Mouse (Mus musculus): ENCODE results near the gene Stt3b. TPM values are rescaled to one million over a fixed set of nuclear protein-coding genes. Genes with fewer than 3 reads are reported as not detected.

Gene Stt3b
- polyA plus RNA-seq, 2 experiments = 24.6 to 64.4 TPM

GRCm38 (mm10) chr9:115355972-115356371 lies 45.8 kb upstream of the Stt3b start:
- Histone ChIP-seq H3K9ac (replicated peaks) (no peak overlapping the region), H3K27ac (no peak overlapping the region), H3K36me3 (replicated peaks; ENCODE audit: control insufficient read depth, insufficient read depth, low read depth) (no peaks in the 10 kb centered on the region), H3K27me3 (ENCODE audit: control insufficient read depth, insufficient read depth, low read length) (no peaks in the 10 kb centered on the region), H3K9me3 (ENCODE audit: control insufficient read depth, low read length) (no peaks in the 10 kb centered on the region), H3K4me3 (ENCODE audit: insufficient read depth in 1 of 2, low read depth in 2 of 2, low read length in 2 of 2) (no peak overlapping the region), H3K4me2 (ENCODE audit: low read depth) (no peak overlapping the region), H3K4me1 (replicated peaks; ENCODE audit: control insufficient read depth in 2 of 2, insufficient read depth in 2 of 2, low read length in 1 of 2) (peaks cover 0 to 10% of the 10 kb centered on the region in 2 experiments; a peak in 2 of 4 replicates)
- 34% methylated on average over 5 of the region's 5 CpGs for WGBS (ENCODE audit: insufficient replicate concordance)
- DNase-seq (ENCODE audit: low read depth in 3 of 3, low spot score in 3 of 3) (no peak), ATAC-seq (ENCODE audit: insufficient read depth) (no peak)
- TF ChIP-seq CTCF (IDR thresholded peaks at IDR 0.05; ENCODE audit: low read depth) (no peak), EP300 (IDR thresholded peaks at IDR 0.05; ENCODE audit: low read depth) (no peak)

DNA sequence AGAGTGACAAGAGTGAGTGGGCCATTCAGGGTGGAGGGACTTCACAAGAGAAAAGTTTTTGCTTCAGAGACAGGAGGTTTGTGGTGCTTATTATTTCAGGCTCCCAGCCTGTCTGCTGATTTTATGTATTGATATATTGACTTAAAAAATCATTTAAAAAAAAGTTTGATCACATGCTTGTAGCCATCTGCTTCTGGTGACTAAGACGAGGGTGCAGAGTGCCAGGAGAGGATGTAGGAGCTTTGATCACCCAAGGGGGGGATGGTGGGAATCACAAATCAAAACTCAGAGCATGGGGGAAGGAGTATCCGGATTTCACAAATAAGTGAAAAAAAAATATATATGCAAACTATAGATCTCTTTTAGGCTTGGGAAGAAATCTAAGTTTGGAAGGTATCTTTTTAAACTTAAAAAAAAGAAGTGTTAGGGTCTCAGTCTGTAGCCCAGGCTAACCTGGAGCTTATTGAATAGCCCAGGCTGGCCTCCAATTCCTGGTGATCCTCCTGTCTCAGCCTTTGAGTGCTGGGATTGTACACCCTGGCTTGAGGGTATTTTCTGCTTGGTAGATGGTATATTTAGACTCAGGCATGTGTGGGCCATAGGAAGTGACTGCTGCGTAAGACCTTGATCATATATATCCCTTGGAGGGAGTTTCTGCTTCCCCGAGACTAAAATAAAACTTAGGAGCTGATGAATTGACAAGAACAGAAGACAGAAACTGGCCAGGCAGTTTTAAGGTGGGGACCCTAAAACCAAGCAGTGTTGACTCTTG lies 39.7 kb upstream of the Stt3b start:
- H3K4me1 ChIP-seq (replicated peaks; ENCODE audit: control insufficient read depth in 2 of 2, insufficient read depth in 2 of 2, low read length in 1 of 2) = no peaks in the 10 kb centered on the region; a peak in 1 of 4 replicates
- 53% methylated on average over 4 of the region's 4 CpGs for WGBS (ENCODE audit: insufficient replicate concordance)
- no peak overlapping the region for H3K27ac ChIP-seq
- H3K9ac ChIP-seq (replicated peaks) = no peak overlapping the region
- no peak overlapping the region for H3K4me2 ChIP-seq (ENCODE audit: low read depth)
- no peak for ATAC-seq (ENCODE audit: insufficient read depth)
- DNase-seq (ENCODE audit: low read depth in 3 of 3, low spot score in 3 of 3) = no peak
- no peaks in the 10 kb centered on the region for H3K9me3 ChIP-seq (ENCODE audit: control insufficient read depth, low read length)
- TF ChIP-seq EP300 (IDR thresholded peaks at IDR 0.05; ENCODE audit: low read depth) (no peak), CTCF (IDR thresholded peaks at IDR 0.05; ENCODE audit: low read depth) (no peak)
- no peak overlapping the region for H3K4me3 ChIP-seq (ENCODE audit: insufficient read depth in 1 of 2, low read depth in 2 of 2, low read length in 2 of 2)
- no peaks in the 10 kb centered on the region for H3K27me3 ChIP-seq (ENCODE audit: control insufficient read depth, insufficient read depth, low read length)
- no peaks in the 10 kb centered on the region for H3K36me3 ChIP-seq (replicated peaks; ENCODE audit: control insufficient read depth, insufficient read depth, low read depth)

DNA sequence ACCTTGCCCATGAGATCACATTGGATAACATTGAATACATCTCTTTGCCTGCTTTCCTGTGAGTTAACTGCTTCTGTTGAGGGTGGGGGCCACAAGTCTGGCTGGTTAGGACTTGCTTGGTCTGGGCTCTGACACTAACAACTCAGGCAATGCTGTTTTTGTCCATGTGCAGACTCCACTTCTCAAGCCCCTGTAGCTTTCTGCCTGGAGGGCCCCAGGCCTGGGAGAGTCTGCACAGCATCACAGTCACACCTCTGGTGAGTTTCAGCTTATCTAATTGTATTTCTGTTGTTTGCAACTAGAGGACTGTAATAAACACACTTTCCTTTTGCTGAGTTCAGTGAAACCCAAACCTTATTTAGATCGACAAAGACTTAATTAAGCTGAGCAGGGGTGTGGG lies 38.9 kb upstream of the Stt3b start:
- Histone ChIP-seq H3K4me2 (ENCODE audit: low read depth) (no peak overlapping the region), H3K9ac (replicated peaks) (no peak overlapping the region), H3K36me3 (replicated peaks; ENCODE audit: control insufficient read depth, insufficient read depth, low read depth) (no peaks in the 10 kb centered on the region), H3K4me1 (replicated peaks; ENCODE audit: control insufficient read depth in 2 of 2, insufficient read depth in 2 of 2, low read length in 1 of 2) (no peaks in the 10 kb centered on the region), H3K27ac (no peak overlapping the region), H3K9me3 (ENCODE audit: control insufficient read depth, low read length) (no peaks in the 10 kb centered on the region), H3K4me3 (ENCODE audit: insufficient read depth in 1 of 2, low read depth in 2 of 2, low read length in 2 of 2) (no peak overlapping the region), H3K27me3 (ENCODE audit: control insufficient read depth, insufficient read depth, low read length) (no peaks in the 10 kb centered on the region)
- WGBS (ENCODE audit: insufficient replicate concordance) = 35% methylated on average over 1 of the region's 1 CpGs
- TF ChIP-seq CTCF (IDR thresholded peaks at IDR 0.05; ENCODE audit: low read depth) (no peak), EP300 (IDR thresholded peaks at IDR 0.05; ENCODE audit: low read depth) (no peak)
- ATAC-seq (ENCODE audit: insufficient read depth) = no peak
- no peak for DNase-seq (ENCODE audit: low read depth in 3 of 3, low spot score in 3 of 3)

GRCm38 (mm10) chr9:115344930-115345329 lies 34.7 kb upstream of the Stt3b start:
- Histone ChIP-seq H3K4me3 (ENCODE audit: insufficient read depth in 1 of 2, low read depth in 2 of 2, low read length in 2 of 2) (no peak overlapping the region), H3K36me3 (replicated peaks; ENCODE audit: control insufficient read depth, insufficient read depth, low read depth) (no peaks in the 10 kb centered on the region), H3K4me2 (ENCODE audit: low read depth) (no peak overlapping the region), H3K4me1 (replicated peaks; ENCODE audit: control insufficient read depth in 2 of 2, insufficient read depth in 2 of 2, low read length in 1 of 2) (no peaks in the 10 kb centered on the region), H3K27ac (no peak overlapping the region), H3K9me3 (ENCODE audit: control insufficient read depth, low read length) (no peaks in the 10 kb centered on the region), H3K9ac (replicated peaks) (no peak overlapping the region), H3K27me3 (ENCODE audit: control insufficient read depth, insufficient read depth, low read length) (no peaks in the 10 kb centered on the region)
- TF ChIP-seq EP300 (IDR thresholded peaks at IDR 0.05; ENCODE audit: low read depth) (no peak), CTCF (IDR thresholded peaks at IDR 0.05; ENCODE audit: low read depth) (no peak)
- WGBS (ENCODE audit: insufficient replicate concordance) = 65% methylated on average over 3 of the region's 3 CpGs
- no peak for ATAC-seq (ENCODE audit: insufficient read depth)
- no peak for DNase-seq (ENCODE audit: low read depth in 3 of 3, low spot score in 3 of 3)

- Histone ChIP-seq H3K9me3 (ENCODE audit: control insufficient read depth, low read length) (no peaks in the 10 kb centered on the region), H3K27me3 (ENCODE audit: control insufficient read depth, insufficient read depth, low read length) (no peaks in the 10 kb centered on the region), H3K4me3 (ENCODE audit: insufficient read depth in 1 of 2, low read depth in 2 of 2, low read length in 2 of 2) (no peak overlapping the region), H3K4me1 (replicated peaks; ENCODE audit: control insufficient read depth in 2 of 2, insufficient read depth in 2 of 2, low read length in 1 of 2) (no peaks in the 10 kb centered on the region), H3K36me3 (replicated peaks; ENCODE audit: control insufficient read depth, insufficient read depth, low read depth) (no peaks in the 10 kb centered on the region), H3K4me2 (ENCODE audit: low read depth) (no peak overlapping the region), H3K27ac (no peak overlapping the region), H3K9ac (replicated peaks) (no peak overlapping the region)
- TF ChIP-seq EP300 (IDR thresholded peaks at IDR 0.05; ENCODE audit: low read depth) = no peak
- TF ChIP-seq CTCF (IDR thresholded peaks at IDR 0.05; ENCODE audit: low read depth) = no peak
- WGBS (ENCODE audit: insufficient replicate concordance) = 61% methylated on average over 9 of the region's 9 CpGs
- DNase-seq (ENCODE audit: low read depth in 3 of 3, low spot score in 3 of 3) = no peak
- no peak for ATAC-seq (ENCODE audit: insufficient read depth)
Observed at GRCm38 (mm10) chr9:115341576-115341975, 31.4 kb upstream of the Stt3b start.
